Mouse (Mus musculus): Measurements from ENCODE around the gene Zfp422.

The Zfp422 gene

GRCm38 (mm10) chr6:116628539-116629171 is at the start of gene Zfp422:
Gene Zfp422 (minus strand): TSS chr6:116628999.
- peak; percentile 67 for DNase-seq

GRCm38 (mm10) chr6:116677321-116677720 is 48.5 kb upstream of the Zfp422 start:
- no peak for DNase-seq

GRCm38 (mm10) chr6:116676355-116676913 is 47.6 kb upstream of the Zfp422 start:
- peak; percentile 68 for DNase-seq

GRCm38 (mm10) chr6:116674283-116674886 is 45.6 kb upstream of the Zfp422 start:
- DNase-seq: no peak

GRCm38 (mm10) chr6:116673471-116674282 is 44.9 kb upstream of the Zfp422 start, which contains the start of gene Rassf4:
Gene Rassf4 (minus strand): TSS chr6:116673952.
- DNase-seq: peak; percentile 92

GRCm38 (mm10) chr6:116672349-116672748 is 43.5 kb upstream of the Zfp422 start:
- DNase-seq: no peak

- no peak for DNase-seq
Measured at GRCm38 (mm10) chr6:116671768-116672167, 43.0 kb upstream of the Zfp422 start.

GRCm38 (mm10) chr6:116671031-116671430 is 42.2 kb upstream of the Zfp422 start:
- DNase-seq: no peak

- DNase-seq: no peak
Measured at GRCm38 (mm10) chr6:116670144-116670543, 41.3 kb upstream of the Zfp422 start.

GRCm38 (mm10) chr6:116668682-116669470 is 40.1 kb upstream of the Zfp422 start:
- no peak for DNase-seq

- no peak for DNase-seq
Measured at GRCm38 (mm10) chr6:116667382-116667781, 38.6 kb upstream of the Zfp422 start.

- DNase-seq: no peak
Measured at GRCm38 (mm10) chr6:116666892-116667291, 38.1 kb upstream of the Zfp422 start.

- DNase-seq: no peak
Measured at GRCm38 (mm10) chr6:116666085-116666750, 37.4 kb upstream of the Zfp422 start.

GRCm38 (mm10) chr6:116664830-116665229 is 36.0 kb upstream of the Zfp422 start:
- no peak for DNase-seq

- DNase-seq: peak; percentile 61
Measured at GRCm38 (mm10) chr6:116664031-116664430, 35.2 kb upstream of the Zfp422 start.

GRCm38 (mm10) chr6:116663364-116663763 is 34.6 kb upstream of the Zfp422 start:
- no peak for DNase-seq

- peak; percentile 86 for DNase-seq
Measured at GRCm38 (mm10) chr6:116653684-116654454, 25.1 kb upstream of the Zfp422 start.

GRCm38 (mm10) chr6:116653191-116653590 is 24.4 kb upstream of the Zfp422 start:
- no peak for DNase-seq

- peak; percentile 85 for DNase-seq
Measured at GRCm38 (mm10) chr6:116651437-116652118, 22.8 kb upstream of the Zfp422 start.

GRCm38 (mm10) chr6:116650406-116650805 is 21.6 kb upstream of the Zfp422 start, which contains the start of gene Depp1:
Gene Depp1 (plus strand): TSS chr6:116650609.
- DNase-seq: peak; percentile 92
